Mouse (Mus musculus): ENCODE data around the gene Supt16.
A peak's percentile ranks its signal among the peaks of the same experiment; 100 is the strongest.

The Supt16 gene

DNA sequence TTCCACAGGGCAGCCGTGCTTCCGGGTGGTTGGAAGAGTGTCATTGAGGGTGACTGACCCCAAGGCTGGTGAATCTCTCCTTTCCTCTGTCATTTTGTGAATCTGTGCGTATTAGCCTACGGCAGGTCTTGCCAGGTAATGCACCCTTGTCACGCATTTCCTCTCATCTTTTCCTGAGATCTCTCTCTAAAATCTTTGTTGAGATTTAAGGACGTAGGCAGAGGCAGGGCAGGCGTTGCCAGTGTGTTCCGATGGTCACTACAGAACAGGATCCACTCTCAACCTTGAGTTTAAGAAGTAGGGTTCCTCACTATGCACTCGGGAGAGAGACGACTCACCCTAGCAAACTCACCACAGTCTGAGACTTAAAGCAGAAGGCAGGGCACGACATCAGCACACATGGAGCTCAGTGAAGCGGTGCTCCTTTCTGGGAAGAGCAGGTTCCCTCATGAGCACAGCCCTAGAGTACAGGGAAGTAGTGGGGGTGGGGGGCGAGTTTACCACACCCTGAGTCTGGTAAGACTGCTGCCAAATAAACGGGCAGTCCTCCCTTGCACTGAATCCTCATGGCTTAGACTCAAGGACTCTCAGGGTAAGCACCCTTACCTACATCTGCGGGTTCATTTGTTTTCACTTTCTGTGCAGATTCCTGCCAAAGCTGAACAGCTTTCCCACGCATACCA lies 55.6 kb downstream of the Supt16 start:
- DNase-seq, result no peak

DNA sequence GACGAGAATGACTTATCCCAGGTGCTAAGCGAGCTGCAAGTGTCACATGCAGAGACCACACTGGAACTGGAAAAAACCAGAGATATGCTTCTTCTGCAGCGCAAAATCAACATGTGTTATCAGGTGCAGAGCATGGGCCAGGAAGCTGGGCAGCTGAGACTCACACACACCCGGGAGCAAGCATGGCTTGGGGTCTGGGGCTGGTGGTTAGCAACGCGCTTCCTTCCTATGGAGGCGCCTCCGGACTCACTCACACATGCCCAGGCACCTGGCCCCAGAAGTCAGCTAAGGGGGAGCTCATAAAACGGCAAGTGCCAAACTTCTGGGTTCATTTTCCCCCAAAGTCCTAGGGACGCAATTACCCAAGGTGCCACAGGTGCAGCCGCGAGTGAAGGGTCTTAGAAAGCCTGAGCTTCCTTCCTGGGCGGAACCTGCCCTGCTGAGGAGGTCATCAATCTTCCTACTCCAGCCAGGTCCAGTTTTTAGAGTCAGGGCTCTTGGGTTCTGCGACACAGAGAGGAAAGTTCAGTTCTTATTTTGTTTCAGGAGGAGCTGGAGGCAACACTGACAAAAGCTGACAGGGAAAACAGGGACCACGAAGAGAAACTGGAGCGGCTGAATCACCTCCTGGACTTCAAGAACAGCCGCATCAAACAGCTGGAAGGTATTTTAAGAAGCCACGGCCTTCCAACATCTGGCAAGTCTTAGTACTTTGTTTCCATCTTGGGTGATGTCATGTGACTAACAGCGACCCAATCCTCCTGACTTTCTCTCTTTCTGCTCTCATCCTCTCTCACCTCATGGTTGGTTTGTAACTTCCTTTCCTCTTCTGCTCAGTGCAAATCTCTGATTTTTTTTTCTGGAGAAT lies 56.4 kb downstream of the Supt16 start:
- DNase-seq, result no peak

DNA sequence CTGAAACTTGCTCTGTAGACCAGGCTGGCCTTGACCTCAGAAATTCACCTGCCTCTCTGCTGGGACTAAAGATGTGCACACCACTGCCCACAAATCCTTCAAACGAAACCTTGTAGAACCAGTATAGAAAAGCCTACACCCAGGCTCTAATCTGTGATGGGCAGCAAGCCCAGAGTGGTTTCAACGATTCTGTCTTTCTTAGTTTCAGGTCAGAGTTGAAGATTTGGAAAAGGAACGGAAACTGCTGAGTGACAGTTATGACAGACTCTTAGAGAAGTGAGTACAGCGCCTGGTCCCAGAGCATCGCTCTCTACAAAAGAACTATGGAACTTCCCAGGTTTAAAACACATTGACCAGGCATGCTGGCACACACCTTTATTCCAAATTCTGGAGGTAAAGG lies 63.6 kb downstream of the Supt16 start:
- no peak for DNase-seq

DNA sequence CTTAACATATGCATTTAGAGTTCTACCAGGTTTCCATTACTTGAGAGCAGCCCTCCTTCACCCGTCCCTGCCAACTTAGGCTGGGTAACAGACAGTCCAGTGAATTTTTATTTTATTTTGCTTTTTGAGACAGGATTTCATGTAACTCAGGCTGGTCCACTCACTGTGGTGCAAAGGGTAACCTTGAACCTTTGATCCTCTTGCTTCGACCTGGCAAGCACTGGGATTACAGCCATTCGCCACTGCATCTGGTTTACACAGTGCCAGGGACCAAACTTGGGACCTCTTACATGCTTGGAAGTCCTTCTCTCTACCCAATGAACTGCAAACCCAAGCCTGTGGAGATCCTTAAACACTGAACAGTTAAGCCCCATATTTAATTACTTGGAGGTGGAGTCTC lies 72.6 kb downstream of the Supt16 start:
- peak in 1 of 2 experiments; percentile 30 for DNase-seq

DNA sequence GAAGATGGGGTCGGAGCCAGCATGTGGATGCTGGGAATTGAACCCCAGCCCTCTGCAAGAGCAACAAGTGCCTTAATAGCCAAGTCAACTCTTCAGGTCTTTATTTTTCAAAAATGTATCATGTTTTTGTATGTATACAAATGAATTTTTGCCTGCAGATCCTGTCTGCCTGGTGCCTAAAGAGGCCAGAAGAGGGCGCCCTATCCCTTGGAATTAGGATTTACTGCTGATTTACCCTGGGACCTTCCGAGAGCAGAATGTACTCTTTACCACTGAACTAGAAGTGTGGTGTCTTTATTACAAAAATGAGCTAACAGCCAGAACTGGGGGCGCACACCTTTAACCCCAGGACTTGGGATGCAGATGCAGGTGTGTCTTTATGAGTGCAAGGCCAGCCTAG lies 73.3 kb downstream of the Supt16 start:
- peak; percentile 44 to 79 for DNase-seq

DNA sequence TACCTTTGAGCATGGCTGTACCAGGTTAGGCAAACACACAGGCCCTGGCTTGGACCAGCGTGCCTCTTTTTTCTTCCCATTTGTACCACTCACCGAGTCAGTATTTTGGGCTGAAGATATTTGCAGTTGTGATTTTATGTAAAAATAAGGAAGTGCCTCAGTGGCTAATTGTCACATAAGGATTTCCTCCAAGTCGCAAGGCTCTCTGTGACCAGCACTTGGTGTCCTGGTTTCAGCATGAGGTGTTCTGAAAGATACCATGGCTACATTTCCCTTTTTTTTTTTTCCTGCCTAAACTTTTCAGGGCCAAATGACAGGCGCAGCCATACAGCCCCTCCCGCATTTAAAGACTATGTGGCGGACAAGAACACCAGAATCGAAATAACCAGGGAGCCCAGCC lies 77.0 kb downstream of the Supt16 start:
- DNase-seq, result no peak

DNA sequence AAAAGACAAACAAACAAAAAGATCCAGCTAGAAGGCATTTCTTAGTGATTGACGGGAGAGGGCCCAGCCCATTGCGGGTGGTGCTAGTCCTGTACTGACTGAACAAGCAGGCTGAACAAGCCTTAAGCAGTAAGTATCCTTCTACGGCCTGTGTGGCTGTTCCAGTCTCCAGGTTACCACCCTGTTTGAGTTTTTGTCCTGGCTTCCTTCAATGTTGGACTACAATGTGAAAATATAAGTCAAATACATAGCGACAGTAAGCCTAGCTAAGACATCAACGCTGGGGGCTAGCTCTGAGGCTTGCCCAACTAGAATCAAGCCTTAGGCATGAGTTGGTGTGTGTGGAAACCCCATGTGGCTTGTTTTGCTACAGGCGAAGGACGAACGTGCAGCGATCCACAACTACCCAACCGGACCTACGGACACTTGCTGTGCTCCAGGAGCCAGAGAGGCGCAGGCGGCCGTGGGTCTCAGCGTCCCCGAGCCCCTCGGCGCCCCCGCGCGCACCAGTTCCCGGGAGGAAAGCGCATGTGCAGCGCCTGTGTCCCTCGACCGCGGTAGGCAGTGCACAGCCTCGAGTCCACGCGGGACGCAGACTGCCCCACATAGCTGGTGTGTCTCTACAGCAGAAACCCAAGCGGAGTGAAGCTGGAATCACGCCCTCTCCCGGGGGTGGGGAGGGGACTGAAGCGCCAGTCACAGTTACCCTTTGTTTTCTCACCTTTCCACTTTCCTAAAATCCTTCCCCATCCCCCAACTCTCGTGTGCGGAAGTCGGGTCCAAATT lies 78.2 kb downstream of the Supt16 start:
- DNase-seq, result peak; percentile 55 to 66

DNA sequence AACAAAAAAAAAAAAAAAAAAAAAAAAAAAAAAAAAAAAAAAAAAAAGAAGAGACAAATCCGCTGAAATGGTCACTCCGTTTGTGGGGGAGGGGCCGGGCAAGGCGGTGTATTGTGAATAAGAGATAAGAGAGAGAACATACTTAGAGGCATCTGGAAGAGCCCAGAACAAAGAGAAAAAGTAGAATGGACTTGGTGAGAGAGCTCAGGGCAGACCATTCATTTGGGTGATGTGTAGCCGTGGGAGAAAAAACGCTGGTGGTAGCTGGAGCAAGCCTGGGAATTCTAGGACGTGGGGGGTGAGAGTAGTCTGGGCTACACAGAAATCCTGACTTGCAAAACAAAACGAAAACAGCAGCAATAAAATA lies 78.8 kb downstream of the Supt16 start:
- DNase-seq, result no peak

DNA sequence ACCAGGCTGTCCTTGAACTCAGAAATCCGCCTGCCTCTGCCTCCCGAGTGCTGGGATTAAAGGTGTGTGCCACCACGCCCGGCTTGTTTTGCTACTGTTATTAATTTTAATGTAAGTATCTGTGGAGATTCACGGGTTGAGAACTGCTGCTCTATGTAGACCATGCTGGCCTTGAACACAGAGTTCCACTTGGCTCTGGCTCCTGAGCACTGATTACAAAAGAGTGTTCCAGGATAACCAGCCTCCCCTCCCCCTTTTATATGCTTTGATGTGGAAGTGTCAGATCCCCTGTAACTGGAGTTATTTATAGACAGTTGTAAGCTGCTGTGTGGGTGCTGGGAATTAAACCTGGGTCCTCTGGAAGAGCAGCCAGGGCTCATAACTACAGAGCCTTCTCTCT lies 80.0 kb downstream of the Supt16 start:
- no peak for DNase-seq

DNA sequence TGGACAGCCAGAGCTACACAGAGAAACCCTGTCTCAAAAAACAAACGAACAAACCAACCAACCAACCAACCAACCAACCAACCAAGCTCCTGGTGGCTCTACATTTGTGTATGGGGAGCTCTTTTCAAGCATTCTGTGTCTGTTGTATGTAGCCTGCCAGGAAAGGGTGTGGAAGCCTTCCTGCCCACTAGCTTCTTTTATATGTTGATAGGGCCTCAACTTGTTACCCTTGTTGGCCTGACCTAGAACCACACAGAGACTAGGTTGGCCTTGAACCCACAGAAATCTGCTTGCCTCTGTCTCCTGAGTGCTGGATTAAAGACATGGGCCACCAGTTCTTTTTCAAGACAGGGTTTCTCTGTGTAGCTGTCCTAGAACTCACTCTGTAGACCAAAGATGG lies 83.1 kb downstream of the Supt16 start:
- no peak for DNase-seq

Data from kidney, adult 8-10 months (tissue).